Mouse (Mus musculus) MEL-GATA-1-ER (cell line): Measurements from ENCODE around the gene Cers5.
A peak's percentile ranks its signal among the peaks of the same experiment; 100 is the strongest.
"Not testable (repeated sequence)": the region's sequence is repeated elsewhere in the genome, so short reads cannot be mapped to it uniquely, and the experiment has no call there.

ENCODE experiments used
- DNase-seq: peaks from one replicate; pipeline ENCODE4 v3.0.0-alpha.2; 2012; ENCODE audit warnings: low read depth; ENCODE audit errors: extremely low read depth

Cers5 gene

GRCm38 (mm10) chr15:99772881-99772924 is at the start of gene Cers5:
Gene Cers5 (minus strand): TSS chr15:99772885.
- not testable (repeated sequence) for DNase-seq

GRCm38 (mm10) chr15:99819621-99820279 is 47.1 kb upstream of the Cers5 start:
- peak; percentile 65 for DNase-seq

- DNase-seq = no peak
Observed at GRCm38 (mm10) chr15:99819109-99819440, 46.4 kb upstream of the Cers5 start.

- no peak for DNase-seq
Observed at GRCm38 (mm10) chr15:99818321-99819108, 45.8 kb upstream of the Cers5 start.

GRCm38 (mm10) chr15:99817343-99818235 is 44.9 kb upstream of the Cers5 start:
- DNase-seq = no peak

- DNase-seq = no peak
Observed at GRCm38 (mm10) chr15:99815999-99816398, 43.3 kb upstream of the Cers5 start.

GRCm38 (mm10) chr15:99814554-99815260 is 42.0 kb upstream of the Cers5 start:
- no peak for DNase-seq

- DNase-seq = no peak
Observed at GRCm38 (mm10) chr15:99813639-99814038, 41.0 kb upstream of the Cers5 start.

- no peak for DNase-seq
Observed at GRCm38 (mm10) chr15:99812097-99812496, 39.4 kb upstream of the Cers5 start.

- no peak for DNase-seq
Observed at GRCm38 (mm10) chr15:99807776-99808735, 35.4 kb upstream of the Cers5 start.

GRCm38 (mm10) chr15:99806171-99806570 is 33.5 kb upstream of the Cers5 start:
- no peak for DNase-seq

- DNase-seq = no peak
Observed at GRCm38 (mm10) chr15:99805673-99806072, 33.0 kb upstream of the Cers5 start.

- DNase-seq = peak; percentile 44
Observed at GRCm38 (mm10) chr15:99803186-99803644, 30.5 kb upstream of the Cers5 start.

- no peak for DNase-seq
Observed at GRCm38 (mm10) chr15:99801885-99802572, 29.3 kb upstream of the Cers5 start.

- DNase-seq = no peak
Observed at GRCm38 (mm10) chr15:99799706-99800105, 27.0 kb upstream of the Cers5 start.

GRCm38 (mm10) chr15:99797898-99798297 is 25.2 kb upstream of the Cers5 start:
- no peak for DNase-seq

- DNase-seq = no peak
Observed at GRCm38 (mm10) chr15:99796735-99797134, 24.1 kb upstream of the Cers5 start.

GRCm38 (mm10) chr15:99796066-99796465 is 23.4 kb upstream of the Cers5 start:
- no peak for DNase-seq

- DNase-seq = no peak
Observed at GRCm38 (mm10) chr15:99792221-99792815, 19.6 kb upstream of the Cers5 start.

- no peak for DNase-seq
Observed at GRCm38 (mm10) chr15:99791003-99791402, 18.3 kb upstream of the Cers5 start.
